Mouse (Mus musculus) olfactory bulb, adult 2 months (tissue): ENCODE results near the gene Lsamp. TPM values are rescaled to one million over a fixed set of nuclear protein-coding genes. Genes with fewer than 3 reads are reported as not detected.

Source experiments
- H3K27ac ChIP-seq: fragments of 200-500 bp; 2 replicates; pipeline ENCODE4 v1.5.1; 2012; ENCODE audit warnings: low read depth, low read length; ENCODE audit not compliant: insufficient read depth
- H3K4me1 ChIP-seq: fragments of 200-500 bp; 2 replicates; pipeline ENCODE4 v1.6.1; 2012; ENCODE audit warnings: low read length; ENCODE audit not compliant: control insufficient read depth, insufficient read depth
- H3K4me3 ChIP-seq: fragments of 200-500 bp; 2 replicates; pipeline ENCODE4 v1.5.1; 2012; ENCODE audit warnings: mild to moderate bottlenecking, low read depth, low read length, moderate library complexity; ENCODE audit not compliant: insufficient read depth
- CTCF ChIP-seq: fragments of 200-500 bp; IDR thresholded peaks from 2 replicates; pipeline ENCODE4 v1.5.1; 2012; ENCODE audit warnings: low read depth, mild to moderate bottlenecking, low read length, moderate library complexity; ENCODE audit not compliant: insufficient read depth
- POLR2A ChIP-seq: fragments of 200-500 bp; IDR thresholded peaks from 2 replicates; pipeline ENCODE4 v1.6.1; 2012; ENCODE audit warnings: mild to moderate bottlenecking, low read depth, low read length, moderate library complexity; ENCODE audit not compliant: insufficient read depth
- WGBS: fragments of 180-500 bp; shearing (Covaris S2); methylation state at CpG from one replicate; pipeline ENCODE4 v1.1.7; 2018; 5-methylcytosine and 5-hydroxymethylcytosine counted together
- polyA plus RNA-seq: library from polyadenylated mRNA; stranded (reverse); fragments of >200 nt; gene quantifications from 2 replicates; pipeline ENCODE4 v1.2.4, GENCODE M21; 2012; ENCODE audit warnings: low replicate concordance; ENCODE audit not compliant: missing spikeins, insufficient read depth, insufficient read length

Lsamp gene
- polyA plus RNA-seq, 1 experiment = 34.4 TPM

GRCm38 (mm10) chr16:41917057-41917821 lies 1933.1 kb downstream of the Lsamp start:
- Histone ChIP-seq H3K4me1 (no peaks in the 10 kb centered on the region), H3K27ac (no peak overlapping the region), H3K4me3 (no peak overlapping the region)
- no peak for TF ChIP-seq CTCF
- TF ChIP-seq POLR2A = no peak
- 46% methylated on average over 6 of the region's 6 CpGs for WGBS

GRCm38 (mm10) chr16:41929546-41929945 lies 1945.4 kb downstream of the Lsamp start:
- 92% methylated on average over 4 of the region's 4 CpGs for WGBS
- Histone ChIP-seq H3K4me3 (no peak overlapping the region), H3K27ac (no peak overlapping the region), H3K4me1 (no peaks in the 10 kb centered on the region)
- TF ChIP-seq CTCF (no peak), POLR2A (no peak)

GRCm38 (mm10) chr16:41935701-41936100 lies 1951.5 kb downstream of the Lsamp start:
- H3K4me3 ChIP-seq = no peak overlapping the region
- whole genome bisulfite sequencing = 26% methylated on average over 2 of the region's 2 CpGs
- TF ChIP-seq CTCF = no peak
- TF ChIP-seq POLR2A = no peak
- H3K4me1 ChIP-seq = peaks cover 5% of the 10 kb centered on the region; the same call in 1 of the 2 replicates
- peak overlapping the region; percentile 80; the same call in 1 of the 2 replicates for H3K27ac ChIP-seq

GRCm38 (mm10) chr16:41936908-41937595 lies 1952.9 kb downstream of the Lsamp start:
- WGBS = 88% methylated on average over 3 of the region's 3 CpGs
- no peak overlapping the region for H3K4me3 ChIP-seq
- no peak for TF ChIP-seq POLR2A
- no peak for TF ChIP-seq CTCF
- peaks cover 5% of the 10 kb centered on the region; the same call in 1 of the 2 replicates for H3K4me1 ChIP-seq
- no peak overlapping the region for H3K27ac ChIP-seq

- Histone ChIP-seq H3K4me3 (no peak overlapping the region), H3K4me1 (peaks cover 5% of the 10 kb centered on the region; the same call in 1 of the 2 replicates), H3K27ac (no peak overlapping the region)
- 46% methylated on average over 1 of the region's 1 CpGs for WGBS
- TF ChIP-seq CTCF (no peak), POLR2A (no peak)
Measured at GRCm38 (mm10) chr16:41937596-41937990, 1953.4 kb downstream of the Lsamp start.

GRCm38 (mm10) chr16:41938258-41938657 lies 1954.1 kb downstream of the Lsamp start:
- H3K4me1 ChIP-seq = peaks cover 5% of the 10 kb centered on the region; the same call in 1 of the 2 replicates
- no peak overlapping the region for H3K4me3 ChIP-seq
- WGBS = 90% methylated on average over 5 of the region's 5 CpGs
- H3K27ac ChIP-seq = no peak overlapping the region
- TF ChIP-seq CTCF (no peak), POLR2A (no peak)

GRCm38 (mm10) chr16:41941591-41942315 lies 1957.6 kb downstream of the Lsamp start:
- Histone ChIP-seq H3K27ac (no peak overlapping the region), H3K4me3 (no peak overlapping the region), H3K4me1 (peaks cover 5% of the 10 kb centered on the region; the same call in 1 of the 2 replicates)
- 86% methylated on average over 7 of the region's 7 CpGs for WGBS
- no peak for TF ChIP-seq CTCF
- TF ChIP-seq POLR2A = no peak

- WGBS = 71% methylated on average over 3 of the region's 3 CpGs
Measured at GRCm38 (mm10) chr16:41957811-41958210, 1973.7 kb downstream of the Lsamp start.

More at GRCm38 (mm10) chr16:41957811-41958210, 1973.7 kb downstream of the Lsamp start:
- Histone ChIP-seq H3K4me3 (no peak overlapping the region), H3K27ac (no peak overlapping the region), H3K4me1 (no peaks in the 10 kb centered on the region)
- no peak for TF ChIP-seq CTCF
- no peak for TF ChIP-seq POLR2A
